Mouse (Mus musculus) heart, embryonic 15.5 days (tissue): Measurements from ENCODE around the gene Fbll1. TPM values are rescaled to one million over a fixed set of nuclear protein-coding genes. Genes with fewer than 3 reads are reported as not detected.

Experiments used
- ATAC-seq: fragments of 200-750 bp; cut with Nextera tagmentation; replicated peaks from 2 replicates; pipeline ENCODE4 v1.8.0; 2017; ENCODE audit warnings: low read depth, moderate TSS enrichment; ENCODE audit not compliant: insufficient number of reproducible peaks, insufficient read depth, low FRiP score
- H3K27ac ChIP-seq: fragments of 300-500 bp; sonication (generic); 2 replicates; pipeline ENCODE4 v1.5.1; 2015; ENCODE audit warnings: mild to moderate bottlenecking, inconsistent platforms
- H3K27me3 ChIP-seq: fragments of 300-500 bp; sonication (generic); 2 replicates; pipeline ENCODE4 v1.6.1; 2015; ENCODE audit warnings: inconsistent platforms
- H3K36me3 ChIP-seq: fragments of 300-500 bp; sonication (generic); 2 replicates; pipeline ENCODE4 v1.6.1; 2015; ENCODE audit warnings: mild to moderate bottlenecking, inconsistent platforms
- H3K4me1 ChIP-seq: fragments of 300-500 bp; sonication (generic); replicated peaks from 2 replicates; pipeline ENCODE4 v1.6.1; 2015; ENCODE audit warnings: inconsistent platforms
- H3K4me2 ChIP-seq: fragments of 300-500 bp; sonication (generic); 2 replicates; pipeline ENCODE4 v1.6.1; 2015; ENCODE audit warnings: inconsistent platforms, mild to moderate bottlenecking, moderate library complexity
- H3K4me3 ChIP-seq: fragments of 300-500 bp; sonication (generic); 2 replicates; pipeline ENCODE4 v1.5.1; 2015; ENCODE audit warnings: mild to moderate bottlenecking, inconsistent platforms
- H3K9ac ChIP-seq: fragments of 300-500 bp; sonication (generic); 2 replicates; pipeline ENCODE4 v1.6.1; 2015; ENCODE audit warnings: mild to moderate bottlenecking, inconsistent platforms
- H3K9me3 ChIP-seq: fragments of 300-500 bp; sonication (generic); replicated peaks from 2 replicates; pipeline ENCODE4 v1.6.1; 2016; ENCODE audit warnings: inconsistent platforms
- WGBS: fragments of 180-500 bp; shearing (Covaris S2); methylation state at CpG from one replicate; pipeline ENCODE4 v1.1.7; 2015; ENCODE audit warnings: mixed read lengths; 5-methylcytosine and 5-hydroxymethylcytosine counted together
- polyA plus RNA-seq: library from polyadenylated mRNA; unstranded; fragments of >200 nt; fragmentation: Nextera tagmentation; extraction: Ambion mirVana; gene quantifications from 2 replicates; pipeline ENCODE4 v1.2.1, GENCODE M21; 2015

Gene Fbll1
- polyA plus RNA-seq, 1 experiment from 2014 or later, result not detected

DNA sequence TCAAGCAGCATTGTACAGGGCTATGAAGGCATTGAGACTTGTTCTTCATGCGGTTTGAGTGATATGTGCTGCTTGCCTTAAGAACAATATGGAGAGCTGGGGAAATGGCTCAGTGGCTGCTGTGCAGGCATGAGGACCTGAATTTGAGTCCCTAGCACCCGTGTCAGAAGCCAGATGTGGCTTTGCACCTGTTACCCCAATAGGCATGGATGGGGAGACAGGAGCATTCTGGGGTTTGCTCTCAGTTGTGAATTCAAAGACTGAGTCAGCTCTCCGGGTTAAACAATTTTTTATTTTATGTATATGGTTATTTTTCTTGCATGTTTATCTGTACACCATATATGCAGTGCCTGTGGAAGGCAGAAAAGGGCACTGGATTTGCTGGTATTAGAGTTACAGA is 16.2 kb downstream of the Fbll1 start:
- Histone ChIP-seq H3K4me3 (no peak overlapping the region), H3K27ac (no peak overlapping the region), H3K4me1 (no peaks in the 10 kb centered on the region), H3K36me3 (peaks cover 78% of the 10 kb centered on the region), H3K4me2 (no peak overlapping the region), H3K9me3 (no peaks in the 10 kb centered on the region), H3K9ac (no peak overlapping the region), H3K27me3 (no peaks in the 10 kb centered on the region)
- no peak for ATAC-seq
- WGBS, result 93% methylated on average over 3 of the region's 3 CpGs

DNA sequence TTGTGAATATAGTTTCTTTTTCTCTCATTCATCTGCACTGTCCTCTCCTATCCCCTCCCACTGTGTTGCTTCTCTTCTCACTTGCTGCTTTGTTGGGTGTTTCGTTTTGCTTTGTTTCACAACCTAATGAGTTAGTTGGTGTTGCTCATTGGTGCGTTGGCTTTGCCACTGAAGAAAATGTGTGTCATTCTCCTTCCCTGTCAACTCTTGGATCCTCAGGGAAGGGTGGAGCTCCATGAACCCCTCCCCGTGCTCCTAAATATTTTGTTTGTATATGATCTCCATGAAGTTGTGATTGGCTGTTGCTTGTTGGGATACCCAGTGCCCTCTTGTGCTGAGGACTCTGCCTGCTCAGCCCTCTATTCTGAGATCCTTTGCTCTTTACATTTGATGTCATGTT is 18.3 kb downstream of the Fbll1 start:
- Histone ChIP-seq H3K9me3 (no peaks in the 10 kb centered on the region), H3K4me2 (no peak overlapping the region), H3K4me3 (no peak overlapping the region), H3K27ac (no peak overlapping the region), H3K27me3 (no peaks in the 10 kb centered on the region), H3K36me3 (peaks cover 81% of the 10 kb centered on the region), H3K4me1 (no peaks in the 10 kb centered on the region), H3K9ac (no peak overlapping the region)
- WGBS, result 91% methylated on average over 3 of the region's 3 CpGs
- ATAC-seq, result no peak

DNA sequence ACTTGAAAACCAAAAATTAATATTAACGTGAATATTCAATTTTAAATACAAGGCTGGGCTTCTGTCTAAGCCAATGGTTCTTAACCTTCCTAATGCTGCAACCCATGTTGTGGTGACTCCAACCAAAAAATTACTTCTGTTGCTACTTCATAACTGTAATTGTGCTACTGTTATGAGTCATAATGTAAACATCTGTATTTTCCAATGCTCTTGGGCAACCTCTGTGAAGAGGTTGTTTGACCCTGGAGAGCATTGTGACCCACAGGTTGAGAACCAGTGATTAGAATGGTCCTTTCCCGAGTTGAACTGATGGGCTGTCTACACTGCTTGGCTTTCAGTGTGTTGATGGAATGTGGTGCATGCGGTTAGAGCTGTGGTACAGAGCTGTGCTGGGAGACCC is 22.2 kb downstream of the Fbll1 start:
- H3K4me1 ChIP-seq, result no peaks in the 10 kb centered on the region; the same call in 1 of the 2 replicates

DNA sequence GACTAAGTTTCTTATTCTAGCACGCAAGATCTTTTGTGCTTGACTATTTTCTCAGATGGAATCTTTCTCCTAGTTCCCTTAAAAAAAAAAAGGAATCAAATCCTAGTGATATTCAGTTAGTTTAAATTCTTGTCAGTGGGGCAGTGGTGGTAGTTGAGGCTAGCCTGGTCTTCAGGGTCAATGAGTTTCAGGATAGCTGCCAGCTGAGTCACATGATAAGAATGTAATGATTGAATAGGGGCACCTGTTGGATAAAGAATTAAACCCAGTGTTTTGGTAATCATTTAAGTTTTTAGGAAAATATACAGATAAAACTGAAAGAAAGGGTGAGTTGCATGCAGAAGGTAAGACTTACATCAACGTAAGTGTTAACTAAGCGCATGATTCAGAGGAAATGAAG is 23.1 kb downstream of the Fbll1 start:
- no peak overlapping the region for H3K27ac ChIP-seq
- H3K9me3 ChIP-seq, result no peaks in the 10 kb centered on the region
- WGBS, result 94% methylated on average over 3 of the region's 3 CpGs

More for the DNA sequence above, 22.2 kb downstream of the Fbll1 start:
- no peak for ATAC-seq
- no peak overlapping the region for H3K27ac ChIP-seq
- no peak overlapping the region for H3K9ac ChIP-seq
- 82% methylated on average over 3 of the region's 3 CpGs for WGBS
- no peaks in the 10 kb centered on the region for H3K27me3 ChIP-seq
- H3K36me3 ChIP-seq, result peaks cover 42% of the 10 kb centered on the region
- no peaks in the 10 kb centered on the region for H3K9me3 ChIP-seq
- no peak overlapping the region for H3K4me2 ChIP-seq
- no peak overlapping the region for H3K4me3 ChIP-seq

DNA sequence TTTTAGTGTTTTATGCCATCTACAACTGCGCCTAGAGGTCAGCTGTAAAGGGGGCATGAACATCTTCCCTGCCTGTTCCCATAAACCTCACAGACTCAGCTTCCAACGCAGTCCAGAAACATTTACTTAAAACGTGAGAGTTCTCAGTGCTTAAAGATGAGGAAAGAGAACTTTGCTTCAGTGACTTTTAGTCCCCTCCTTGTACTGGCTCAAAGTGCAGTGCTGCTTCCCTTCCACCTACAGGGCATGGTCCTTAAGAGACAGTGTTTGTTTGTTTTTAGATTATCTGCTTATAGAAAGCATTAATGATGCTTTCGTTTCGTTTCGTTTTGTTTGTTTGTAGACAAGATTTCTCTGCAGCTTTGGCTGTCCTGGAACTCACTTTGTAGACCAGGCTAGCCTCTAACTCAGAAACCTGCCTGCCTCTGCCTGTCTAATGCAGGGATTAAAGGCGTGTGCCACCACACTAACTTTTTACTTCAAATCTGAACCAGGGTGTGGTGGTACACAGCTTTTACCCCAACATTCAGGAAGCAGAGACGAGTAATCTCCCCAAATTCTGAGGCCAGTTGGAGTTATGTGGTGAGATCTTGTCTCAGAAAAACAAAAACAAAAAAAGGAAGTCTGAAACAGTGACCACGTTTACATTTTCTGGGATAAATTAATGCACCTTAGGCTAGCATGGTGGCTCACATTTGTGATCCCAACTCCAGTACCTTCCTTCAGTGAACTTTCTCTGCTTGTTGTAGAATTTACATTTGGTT is 27.8 kb downstream of the Fbll1 start:
- no peak for ATAC-seq
- peak overlapping the region; percentile 70 for H3K4me3 ChIP-seq
- no peaks in the 10 kb centered on the region for H3K27me3 ChIP-seq
- no peaks in the 10 kb centered on the region for H3K9me3 ChIP-seq
- H3K36me3 ChIP-seq, result peaks cover under 1% of the 10 kb centered on the region
- peaks cover 10% of the 10 kb centered on the region for H3K4me1 ChIP-seq
- peak overlapping the region; percentile 71 for H3K4me2 ChIP-seq
- 47% methylated on average over 9 of the region's 9 CpGs for WGBS
- peak overlapping the region; percentile 86 for H3K9ac ChIP-seq
- no peak overlapping the region for H3K27ac ChIP-seq

More for the DNA sequence above, 23.1 kb downstream of the Fbll1 start:
- Histone ChIP-seq H3K4me2 (no peak overlapping the region), H3K4me1 (peaks cover 7% of the 10 kb centered on the region), H3K9ac (no peak overlapping the region), H3K27me3 (no peaks in the 10 kb centered on the region), H3K36me3 (peaks cover 41% of the 10 kb centered on the region), H3K4me3 (no peak overlapping the region)
- ATAC-seq, result no peak

DNA sequence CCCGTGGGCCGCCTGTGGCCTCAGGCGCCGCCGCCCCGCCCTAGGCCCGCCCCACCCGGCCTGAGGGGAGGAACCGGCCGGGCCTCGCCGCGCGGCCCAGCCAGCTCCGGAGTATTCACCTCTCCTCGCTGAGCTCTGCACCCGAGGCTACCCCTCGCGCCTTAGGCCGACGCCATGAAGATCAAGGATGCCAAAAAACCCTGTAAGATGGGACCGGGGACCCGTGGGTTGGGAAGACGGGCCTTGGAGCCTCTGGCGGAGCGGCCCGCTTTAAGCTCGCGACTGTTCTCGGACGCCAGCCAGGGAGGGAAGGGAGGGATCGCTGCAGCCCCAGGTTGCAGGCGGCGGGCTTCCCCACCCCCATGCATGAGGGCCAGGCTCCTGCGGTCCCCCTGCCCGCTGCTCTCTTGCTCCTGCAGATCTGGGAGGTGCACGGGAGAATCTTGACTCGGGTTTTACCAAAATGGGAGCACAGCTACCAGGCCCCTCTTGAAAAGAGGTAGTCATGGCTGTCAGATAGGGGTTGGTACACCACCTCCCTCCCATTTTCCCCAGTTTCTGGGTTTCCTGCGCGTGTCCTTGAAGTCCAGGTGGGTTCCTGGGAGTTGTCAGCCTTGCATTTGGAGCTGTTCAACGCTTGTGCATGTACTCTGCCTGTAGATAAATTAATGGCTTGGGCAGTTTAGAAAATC is 28.8 kb downstream of the Fbll1 start:
- Histone ChIP-seq H3K9ac (peak overlapping the region; percentile 86), H3K27ac (peak overlapping the region; percentile 91), H3K36me3 (no peaks in the 10 kb centered on the region; the same call in 1 of the 2 replicates), H3K9me3 (no peaks in the 10 kb centered on the region), H3K27me3 (no peaks in the 10 kb centered on the region), H3K4me1 (peaks cover 10% of the 10 kb centered on the region), H3K4me2 (peak overlapping the region; percentile 71), H3K4me3 (peak overlapping the region; percentile 70)
- under 1% methylated on average over 40 of the region's 41 CpGs for WGBS
- ATAC-seq, result peak; percentile 91

DNA sequence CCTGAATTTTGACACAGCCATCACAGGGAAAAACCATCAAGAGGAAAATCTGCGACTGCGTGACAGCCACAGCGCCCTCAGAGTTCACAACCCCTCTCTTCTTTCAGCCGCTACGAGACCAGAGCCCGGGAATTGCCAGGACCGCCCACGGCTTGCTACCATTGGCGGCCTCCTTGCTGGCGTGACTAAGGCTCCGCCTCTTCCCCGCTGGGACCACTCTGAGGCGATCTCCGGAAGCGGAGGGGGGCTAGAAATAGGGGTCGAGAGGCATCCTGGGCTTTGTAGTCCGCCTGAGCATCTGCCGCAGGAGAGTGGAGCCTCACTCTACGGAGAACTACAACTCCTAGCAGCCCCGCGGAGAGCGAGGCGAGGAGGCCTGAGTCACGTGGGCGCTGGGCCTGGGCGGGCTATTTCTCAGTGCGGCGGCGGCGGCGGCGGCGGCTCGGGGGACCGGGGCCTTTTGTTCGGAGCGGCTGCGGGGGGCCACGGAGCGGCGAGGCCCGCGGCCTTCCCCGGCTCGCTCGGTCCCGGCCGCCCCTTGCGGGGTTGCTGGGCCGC is 29.4 kb downstream of the Fbll1 start, which contains the start of gene Pank3:
Gene Pank3, plus strand, starts transcription at position 297 of the 558 bp plus-strand sequence.
- Histone ChIP-seq H3K4me1 (peaks cover 10% of the 10 kb centered on the region), H3K9ac (peak within 1 kb of the TSS; percentile 86), H3K27ac (peak within 1 kb of the TSS; percentile 91), H3K4me2 (peak within 1 kb of the TSS; percentile 71), H3K27me3 (no peaks in the 10 kb centered on the region), H3K4me3 (peak within 1 kb of the TSS; percentile 70), H3K9me3 (no peaks in the 10 kb centered on the region), H3K36me3 (no peaks in the 10 kb centered on the region; the same call in 1 of the 2 replicates)
- peak; percentile 100 for ATAC-seq
- WGBS, result 1% methylated on average over 46 of the region's 50 CpGs

DNA sequence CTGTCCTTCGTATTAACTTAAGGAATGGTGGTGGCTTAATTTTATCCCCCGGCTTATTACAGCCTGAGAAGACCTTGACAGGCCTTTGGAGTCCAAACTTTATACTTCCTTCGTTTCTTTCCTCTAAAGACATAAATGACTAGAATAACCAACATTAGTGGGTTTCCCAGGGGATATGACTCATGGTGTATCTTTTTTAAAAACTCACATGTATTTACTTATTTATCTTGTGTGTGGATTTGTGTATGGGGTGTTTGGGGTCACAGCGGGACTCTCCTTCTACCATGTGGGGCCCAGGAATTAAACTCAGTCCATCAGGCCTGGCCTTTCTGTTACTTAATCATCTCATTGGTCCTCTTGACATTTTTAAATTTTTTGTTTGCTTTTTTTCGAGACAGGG is 31.8 kb downstream of the Fbll1 start:
- Histone ChIP-seq H3K4me1 (peaks cover 10% of the 10 kb centered on the region), H3K4me3 (no peak overlapping the region), H3K36me3 (no peaks in the 10 kb centered on the region), H3K27ac (no peak overlapping the region), H3K27me3 (no peaks in the 10 kb centered on the region), H3K4me2 (no peak overlapping the region), H3K9ac (no peak overlapping the region), H3K9me3 (no peaks in the 10 kb centered on the region)
- ATAC-seq, result no peak
- WGBS, result 80% methylated on average over 5 of the region's 5 CpGs

DNA sequence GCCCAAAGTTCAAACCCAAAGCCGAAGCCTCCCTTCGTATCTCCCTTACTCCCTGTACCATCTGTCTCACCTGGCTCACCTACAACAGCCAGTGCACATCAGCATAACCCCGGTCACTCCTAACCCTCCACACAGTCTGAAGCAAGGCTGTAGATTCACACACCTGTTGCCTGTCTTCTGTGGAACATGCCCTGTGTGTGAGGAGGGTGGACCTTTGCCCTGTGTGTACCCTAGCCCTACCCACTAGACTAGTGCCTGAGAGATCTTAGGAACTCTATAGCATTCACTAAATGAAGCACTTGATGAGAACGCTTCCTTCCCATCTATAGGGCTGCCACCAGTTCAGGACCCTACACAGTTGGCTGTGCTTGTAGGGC is 38.1 kb downstream of the Fbll1 start:
- no peak overlapping the region for H3K4me3 ChIP-seq
- no peaks in the 10 kb centered on the region for H3K4me1 ChIP-seq
- H3K36me3 ChIP-seq, result no peaks in the 10 kb centered on the region
- no peak overlapping the region for H3K27ac ChIP-seq
- ATAC-seq, result no peak
- H3K9me3 ChIP-seq, result no peaks in the 10 kb centered on the region
- H3K9ac ChIP-seq, result no peak overlapping the region
- WGBS, result 90% methylated on average over 4 of the region's 4 CpGs
- no peaks in the 10 kb centered on the region for H3K27me3 ChIP-seq
- no peak overlapping the region for H3K4me2 ChIP-seq

DNA sequence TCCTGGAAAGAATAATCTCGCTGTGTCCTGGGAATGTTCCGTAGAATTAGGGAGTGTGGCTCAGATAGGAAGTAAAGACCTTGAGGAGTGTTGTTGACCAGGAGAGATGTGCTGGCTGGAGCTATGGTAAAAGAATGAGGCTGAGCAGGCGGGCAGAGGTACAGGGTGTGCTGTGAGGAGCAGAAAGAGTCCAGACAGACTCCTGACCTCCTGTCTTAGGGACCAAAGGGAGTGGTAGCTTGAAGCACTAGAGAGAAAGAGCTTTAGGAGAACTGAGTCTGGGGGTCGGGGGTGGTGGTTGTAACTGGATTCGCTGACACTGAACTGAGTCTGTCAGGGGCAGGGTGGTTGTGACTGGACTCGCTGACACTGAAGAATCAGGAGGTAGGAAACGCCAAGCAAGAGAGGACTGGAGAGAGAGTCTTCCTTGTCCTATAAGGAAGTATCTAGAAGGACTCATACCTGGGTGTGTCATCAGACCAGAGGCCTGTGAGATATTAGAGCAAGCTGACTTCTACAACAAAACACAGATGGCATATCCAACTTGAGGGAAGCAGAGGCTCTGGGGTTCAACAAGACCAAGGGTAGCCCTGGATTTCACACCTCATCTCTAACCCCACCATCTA is 38.6 kb downstream of the Fbll1 start:
- ATAC-seq, result no peak
- WGBS, result 62% methylated on average over 7 of the region's 7 CpGs
- H3K27me3 ChIP-seq, result no peaks in the 10 kb centered on the region

More for the DNA sequence above, 38.6 kb downstream of the Fbll1 start:
- no peaks in the 10 kb centered on the region for H3K9me3 ChIP-seq
- H3K27ac ChIP-seq, result no peak overlapping the region
- no peak overlapping the region for H3K9ac ChIP-seq
- no peak overlapping the region for H3K4me3 ChIP-seq
- H3K36me3 ChIP-seq, result no peaks in the 10 kb centered on the region
- no peak overlapping the region for H3K4me2 ChIP-seq
- no peaks in the 10 kb centered on the region for H3K4me1 ChIP-seq
